Mouse (Mus musculus) myocyte (in vitro differentiated cells): ENCODE measurements at regions not wholly inside any gene's neighbourhood (a gene's known extent, or its start where the extent isn't known, plus 50 kb on each side); places are given as distances from the start of the nearest gene placed in this dataset.
"Not testable (repeated sequence)": the region's sequence is repeated elsewhere in the genome, so short reads cannot be mapped to it uniquely, and the experiment has no call there.

ENCODE experiments used
- E2F4 ChIP-seq: IDR thresholded peaks from one replicate; pipeline ENCODE4 v1.6.1; 2011; ENCODE audit warnings: mild to moderate bottlenecking, control low read depth, moderate library complexity; ENCODE audit not compliant: insufficient read depth
- POLR2A ChIP-seq: IDR thresholded peaks from one replicate; pipeline ENCODE4 v1.6.1; 2011; ENCODE audit warnings: low read depth, mild to moderate bottlenecking, control low read depth, moderate library complexity; ENCODE audit not compliant: insufficient read length
- TCF12 ChIP-seq: IDR thresholded peaks from one replicate; pipeline ENCODE4 v1.6.1; 2011; ENCODE audit warnings: mild to moderate bottlenecking, control low read depth; ENCODE audit not compliant: poor library complexity, insufficient read depth, severe bottlenecking
- USF1 ChIP-seq: IDR thresholded peaks from one replicate; pipeline ENCODE4 v1.6.1; 2011; ENCODE audit warnings: low read depth, mild to moderate bottlenecking, control low read depth, moderate library complexity

DNA sequence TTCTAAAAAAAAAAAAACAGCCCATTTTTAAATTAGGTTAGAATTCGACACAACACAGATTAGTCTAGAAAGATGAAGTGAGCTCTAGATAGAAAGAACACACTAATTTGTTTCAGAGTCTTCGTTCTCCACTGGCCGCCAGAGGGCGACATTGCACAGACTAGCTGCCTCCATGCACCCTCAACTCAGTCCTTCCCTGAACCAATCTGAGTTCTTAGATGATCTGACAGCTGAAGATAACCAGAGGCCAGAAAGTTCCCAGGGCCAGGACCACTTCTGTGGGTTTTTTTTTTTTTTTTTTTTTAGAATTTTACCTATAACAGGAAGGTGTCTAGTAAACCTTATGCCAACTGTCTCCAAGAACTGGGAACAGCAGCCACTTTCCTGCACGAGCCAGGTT lies 605.8 kb upstream of the Olfr1507 start:
- not testable (repeated sequence) for TF ChIP-seq POLR2A, TCF12, E2F4, USF1
